Mouse (Mus musculus): Measurements from ENCODE around the gene Ly6g6d.
"Not testable (repeated sequence)": the region's sequence is repeated elsewhere in the genome, so short reads cannot be mapped to it uniquely, and the experiment has no call there.

The Ly6g6d gene

DNA sequence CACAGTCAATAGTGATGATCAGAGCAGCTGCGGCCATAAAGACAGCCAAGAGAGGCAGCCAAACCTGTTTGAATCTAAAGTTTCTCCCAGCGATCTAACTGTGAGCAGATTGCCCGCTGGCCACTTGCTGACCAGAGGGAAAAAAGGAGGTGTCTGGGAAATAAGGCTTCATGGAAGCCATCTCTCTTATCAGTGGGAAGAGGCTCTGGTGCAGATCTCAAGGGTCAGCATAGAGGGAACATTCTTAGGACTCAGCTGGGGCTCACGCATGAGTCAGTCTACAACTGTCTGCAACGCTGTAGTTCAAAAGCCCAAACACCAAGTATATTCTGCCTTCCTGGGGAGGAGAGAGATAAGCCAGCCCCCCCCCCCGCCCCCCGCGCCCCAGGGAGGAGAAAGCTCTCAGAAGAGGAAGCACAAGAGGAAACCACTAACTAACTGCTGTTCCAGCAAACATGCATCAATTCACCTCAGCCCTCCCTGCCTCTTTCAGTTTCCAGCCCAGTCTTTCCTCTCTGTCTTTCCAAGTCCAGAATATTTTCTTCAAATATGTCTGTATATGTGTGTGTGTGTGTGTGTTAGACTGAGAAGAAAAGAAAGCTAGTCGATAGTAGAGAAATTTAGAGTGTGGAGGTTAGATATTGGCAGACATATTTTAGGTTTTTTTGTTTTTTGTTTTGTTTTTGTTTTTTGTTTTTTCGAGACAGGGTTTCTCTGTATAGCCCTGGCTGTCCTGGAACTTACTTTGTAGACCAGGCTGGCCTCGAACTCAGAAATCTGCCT lies 29.5 kb downstream of the Ly6g6d start:
- DNase-seq: peak; percentile 30 to 55

DNA sequence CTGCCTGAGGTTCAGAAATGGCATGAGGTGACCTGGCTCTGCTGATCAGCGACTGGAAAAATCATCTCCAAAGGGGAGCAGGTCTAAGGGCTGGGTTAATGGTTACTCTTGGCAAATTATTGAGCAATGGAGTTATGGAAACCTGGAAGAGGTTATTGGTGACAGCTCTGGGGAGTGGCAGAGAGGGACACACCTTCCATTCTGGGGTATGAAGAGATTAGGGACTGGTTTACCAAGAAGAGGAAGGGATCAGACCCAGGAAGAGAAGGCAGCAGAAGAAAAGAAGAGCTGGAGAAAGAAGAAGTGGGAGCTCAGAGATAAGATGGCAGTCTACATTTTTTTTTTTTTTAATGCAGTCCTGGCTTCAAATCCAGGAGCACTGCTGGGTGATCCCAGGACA lies 30.2 kb downstream of the Ly6g6d start:
- no peak for DNase-seq

DNA sequence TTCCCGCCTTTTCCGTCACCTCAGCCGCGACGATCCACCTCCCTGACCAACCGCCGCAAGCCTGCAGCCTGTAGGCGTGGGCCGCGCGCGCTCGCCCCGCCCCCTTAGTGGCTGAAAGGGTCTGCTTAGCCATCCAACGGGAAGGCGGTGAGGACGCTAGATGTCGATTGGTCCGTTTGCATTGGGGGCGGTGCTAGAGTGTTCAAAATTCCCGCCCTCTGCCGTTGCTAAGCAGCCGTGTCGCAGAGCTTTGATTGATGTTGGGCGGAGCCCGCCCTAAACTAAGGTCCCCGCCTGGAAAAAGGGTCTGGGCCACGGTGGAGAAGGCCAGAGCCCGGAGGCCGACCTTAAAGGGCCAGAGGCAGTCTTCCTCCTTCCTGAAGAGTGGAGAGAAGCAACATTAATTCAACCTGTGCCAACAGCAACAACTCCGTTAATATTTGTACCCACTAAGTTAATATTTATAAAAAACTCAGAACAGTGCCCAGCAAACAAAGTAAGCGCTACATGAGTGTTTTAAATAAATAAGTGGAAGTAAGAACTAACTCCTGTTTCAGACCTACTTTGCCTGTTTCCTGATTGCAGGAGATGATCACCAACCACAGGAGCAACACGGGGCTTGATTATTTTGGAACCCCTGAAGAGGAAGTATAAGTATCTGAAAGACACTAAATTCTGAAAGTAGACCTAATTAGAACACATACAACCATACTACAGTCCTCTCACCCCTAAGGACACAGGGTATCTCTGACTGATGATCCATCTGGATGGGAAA lies 31.0 kb downstream of the Ly6g6d start, which contains the start of gene Msh5:
Msh5 (minus strand) TSS at position 65 of the 775 bp plus-strand sequence.
- peak; percentile 97 to 98 for DNase-seq

DNA sequence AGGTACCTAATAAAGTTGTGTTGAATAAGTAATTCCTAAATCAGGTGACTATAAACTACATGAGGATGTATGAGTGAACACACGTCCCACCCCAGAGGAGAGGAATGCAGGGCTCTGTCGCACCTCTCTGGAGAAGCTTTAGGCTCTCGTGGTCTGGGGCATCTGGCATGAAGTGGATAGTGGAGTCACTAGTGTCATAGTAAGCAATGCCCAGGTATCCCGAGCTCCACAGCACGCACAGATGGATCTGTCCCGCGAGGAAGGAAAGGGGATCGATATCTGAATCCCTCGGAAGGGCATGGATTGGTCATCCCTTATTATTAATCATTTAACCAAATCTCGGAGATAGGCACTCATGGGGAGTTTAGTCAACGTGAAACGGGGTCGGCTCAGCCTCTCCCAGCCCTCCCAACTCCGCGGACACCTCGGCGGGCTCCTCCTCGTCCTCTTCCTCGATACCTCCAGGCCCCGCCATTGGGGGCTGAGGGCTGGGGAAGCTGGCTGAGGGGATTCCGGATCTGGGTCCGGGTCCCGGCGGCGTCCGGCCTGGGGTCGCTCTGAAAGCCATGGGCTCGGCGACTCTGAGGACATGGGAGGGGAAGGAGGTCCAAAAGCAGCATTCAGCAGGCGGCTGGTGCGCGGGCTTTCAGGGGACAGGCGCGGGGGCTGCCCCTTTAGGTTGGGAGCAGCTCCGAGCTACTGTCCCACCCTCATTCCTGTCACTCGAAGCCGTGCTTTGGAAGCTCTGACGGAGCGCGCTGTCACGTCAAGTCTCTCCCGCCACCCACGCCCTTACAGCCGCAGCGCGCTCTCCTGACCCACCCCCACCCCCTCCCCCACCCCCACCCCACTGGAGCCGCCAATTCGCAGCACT lies 31.8 kb downstream of the Ly6g6d start:
- no peak for DNase-seq

DNA sequence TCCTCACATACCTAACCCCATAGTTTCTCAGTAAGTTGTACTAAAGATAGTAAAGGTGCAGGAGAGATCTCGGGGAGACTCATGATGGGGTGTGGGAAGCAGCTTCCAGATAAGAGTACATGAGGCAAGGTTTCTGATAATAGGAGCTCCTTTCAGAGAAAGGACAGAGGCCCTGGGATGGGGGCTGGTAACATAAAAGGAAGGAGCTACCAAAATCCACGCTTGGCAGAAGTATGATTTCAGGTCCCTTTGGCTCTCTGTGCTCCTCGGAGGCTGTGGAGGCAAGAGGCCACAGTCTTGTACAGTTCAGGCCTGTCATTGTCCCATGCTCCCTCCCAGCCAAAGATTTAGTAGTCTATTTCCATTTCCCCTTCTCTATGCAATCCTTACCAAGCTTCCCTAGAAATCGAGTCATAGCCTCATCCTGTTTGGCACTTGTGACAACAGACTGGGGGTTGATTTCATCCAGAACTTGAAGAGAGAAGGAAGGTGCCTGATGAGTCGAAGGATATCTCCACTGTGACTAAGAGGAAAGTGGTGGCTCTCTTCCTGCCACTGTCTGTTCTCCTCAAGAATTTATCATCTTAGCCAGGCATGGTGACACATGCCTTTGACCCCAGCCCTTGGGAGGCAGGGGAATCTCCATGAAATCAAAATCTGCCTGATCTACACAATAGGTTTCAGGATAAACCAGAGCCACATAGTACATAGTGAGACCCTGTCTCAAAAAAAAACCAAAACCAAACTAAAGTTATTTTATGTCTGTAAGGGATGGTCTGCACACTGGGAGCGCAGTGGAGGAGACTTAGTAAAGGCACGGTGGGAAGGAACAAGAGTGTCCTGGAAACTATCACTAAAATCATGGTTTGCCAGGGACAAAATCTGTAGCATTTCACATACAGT lies 32.7 kb downstream of the Ly6g6d start:
- no peak for DNase-seq

DNA sequence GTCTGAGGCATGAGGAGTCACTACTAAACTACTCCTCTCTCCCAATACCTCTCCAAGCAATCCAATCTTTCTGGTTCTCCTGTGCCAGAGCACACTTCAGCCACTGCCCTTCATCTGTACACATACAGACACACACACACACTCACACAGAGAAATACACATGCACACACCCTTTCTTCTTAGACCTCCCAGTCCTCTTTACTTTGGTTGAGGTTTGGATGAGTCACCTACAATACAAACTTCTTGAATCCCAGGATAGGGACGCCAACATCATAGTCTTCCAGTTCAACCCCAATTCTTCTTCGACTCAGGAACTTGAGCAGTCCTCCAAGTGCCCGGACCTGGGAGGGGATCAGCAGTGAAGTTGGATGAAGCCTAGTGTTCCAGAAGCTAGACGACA lies 34.1 kb downstream of the Ly6g6d start:
- DNase-seq: no peak

DNA sequence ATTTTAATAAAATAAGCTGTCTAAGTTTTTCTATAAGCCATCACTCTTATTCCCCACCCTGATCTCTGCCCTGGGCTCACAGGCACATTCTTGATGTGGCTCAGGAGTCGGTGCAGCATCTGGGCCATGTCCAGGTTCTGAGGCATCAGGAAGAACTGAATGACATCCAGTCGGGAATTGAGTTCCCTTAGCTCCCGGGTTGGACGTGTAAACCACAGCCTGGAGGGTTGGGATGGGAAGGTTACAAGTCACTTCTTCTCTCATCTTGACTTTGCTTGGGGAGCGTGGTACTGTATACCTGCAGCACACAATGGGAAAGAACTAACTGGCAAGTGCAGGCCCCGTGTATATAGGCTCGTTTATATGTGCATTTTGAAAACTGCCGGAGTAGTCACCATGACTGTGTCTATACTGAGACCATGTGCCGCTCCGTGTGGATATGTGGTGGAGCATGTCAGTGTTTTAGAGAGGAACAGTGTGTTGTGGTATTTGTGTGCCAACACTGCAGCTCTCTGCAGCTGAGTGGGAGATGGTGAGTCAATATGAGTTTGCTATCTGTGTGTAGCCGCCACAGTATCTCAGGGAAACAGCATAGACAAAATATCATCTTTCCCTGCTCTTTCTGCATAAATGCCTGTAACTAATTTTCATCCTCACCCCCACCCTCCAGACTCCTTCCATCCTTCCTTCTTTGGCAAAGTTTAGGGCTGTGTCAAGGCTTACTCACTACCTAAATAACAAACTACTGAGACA lies 38.6 kb downstream of the Ly6g6d start:
- no peak for DNase-seq

DNA sequence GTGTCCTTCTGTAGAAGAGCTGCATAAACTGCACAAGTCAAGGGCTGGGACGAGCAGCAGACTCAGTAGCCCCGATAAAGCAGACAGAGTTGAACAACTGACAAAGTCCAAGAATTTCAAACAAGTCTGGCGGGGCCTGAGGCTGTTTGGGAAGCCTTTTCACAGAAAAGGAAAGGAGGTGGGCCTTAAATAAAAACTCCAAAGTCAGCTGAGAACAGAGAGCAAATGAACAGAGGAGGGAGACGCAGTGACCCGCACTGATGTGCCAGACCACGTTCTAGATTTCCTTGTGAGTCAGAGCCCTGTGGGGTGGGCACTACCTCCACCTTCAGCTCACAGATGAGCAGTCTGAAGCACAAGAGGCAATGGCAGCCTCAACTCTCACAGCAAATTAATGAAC lies 43.0 kb downstream of the Ly6g6d start:
- DNase-seq: no peak

DNA sequence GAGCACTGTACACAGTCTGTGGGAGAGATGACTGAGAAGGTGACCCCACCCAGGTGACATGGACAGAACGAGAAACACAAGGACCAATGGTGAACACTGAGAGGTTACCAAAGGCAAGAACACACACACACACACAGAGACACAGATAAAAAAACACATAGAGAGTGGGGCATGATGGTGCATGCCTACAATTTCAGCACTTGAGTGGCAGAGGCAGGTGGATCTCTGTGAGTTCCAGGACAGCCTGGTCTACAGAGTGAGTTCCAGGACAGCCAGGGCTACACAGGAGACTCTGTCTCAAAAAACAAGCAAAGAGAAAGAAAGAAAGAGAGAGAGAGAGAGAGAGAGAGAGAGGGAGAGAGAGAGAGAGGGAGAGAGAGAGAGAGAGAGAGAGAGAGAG lies 44.2 kb downstream of the Ly6g6d start:
- not testable (repeated sequence) for DNase-seq

DNA sequence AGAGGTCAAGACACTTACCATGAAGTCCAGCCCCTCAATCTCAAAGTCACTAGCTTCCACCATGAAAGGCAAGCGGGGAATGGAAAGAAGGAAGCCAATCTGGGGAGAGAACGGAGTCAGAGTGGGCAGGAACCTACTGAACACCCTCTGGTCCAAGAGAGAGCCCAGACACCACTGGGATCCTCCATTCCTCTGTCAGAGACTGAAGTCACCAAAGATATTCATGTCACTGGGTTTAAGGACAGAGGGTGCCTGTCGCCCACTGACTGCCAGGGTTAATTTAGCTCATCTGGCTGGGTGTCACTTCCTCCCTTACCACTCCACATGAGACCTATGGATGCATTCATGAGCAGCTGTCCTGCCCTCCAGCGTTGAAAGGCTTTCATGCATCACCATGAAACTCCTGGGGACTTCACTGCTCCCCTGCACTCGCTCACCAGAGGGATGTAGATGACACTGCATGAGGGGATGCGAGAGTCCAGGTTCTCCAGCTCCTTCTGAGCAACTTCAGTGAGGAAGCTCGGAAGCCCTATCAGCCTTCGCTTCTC lies 45.5 kb downstream of the Ly6g6d start:
- DNase-seq: no peak

DNA sequence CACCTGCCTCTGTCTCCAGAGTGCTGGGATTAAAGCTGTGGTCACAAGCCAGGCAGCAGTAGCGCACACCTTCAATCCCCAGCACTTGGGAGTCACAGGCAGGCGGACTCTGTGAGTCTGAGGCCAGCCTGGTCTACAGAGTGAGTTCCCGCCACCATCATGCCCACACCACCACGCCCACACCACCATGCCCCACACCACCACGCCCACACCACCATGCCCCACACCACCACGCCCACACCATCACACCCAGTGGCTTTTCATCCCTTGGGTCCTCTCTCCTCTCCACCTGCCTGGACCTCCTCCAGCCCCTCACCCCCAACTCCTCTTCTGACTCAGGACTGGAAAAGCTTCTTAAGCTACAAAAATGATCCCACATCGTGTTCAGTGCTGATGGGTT lies 46.0 kb downstream of the Ly6g6d start:
- no peak for DNase-seq

DNA sequence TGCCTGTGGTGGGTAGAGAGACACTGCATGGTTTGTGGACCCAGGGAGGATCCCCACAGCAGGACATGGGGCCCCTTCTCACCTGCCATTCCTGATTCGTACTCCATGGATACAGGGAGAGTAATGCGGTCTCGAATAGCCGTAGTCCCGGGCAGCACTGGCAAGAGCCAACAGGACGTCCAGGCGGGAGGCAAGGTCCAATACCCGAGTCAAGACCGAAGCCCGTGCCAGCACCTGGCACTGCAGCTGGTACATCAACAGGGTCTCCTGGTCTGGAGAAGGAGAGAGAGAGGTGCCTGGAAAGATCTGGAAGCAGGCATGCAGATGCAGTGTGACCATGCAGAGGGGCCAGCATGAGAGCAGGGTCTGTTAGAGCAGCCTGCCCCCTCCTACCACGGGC lies 46.6 kb downstream of the Ly6g6d start:
- no peak for DNase-seq

DNA sequence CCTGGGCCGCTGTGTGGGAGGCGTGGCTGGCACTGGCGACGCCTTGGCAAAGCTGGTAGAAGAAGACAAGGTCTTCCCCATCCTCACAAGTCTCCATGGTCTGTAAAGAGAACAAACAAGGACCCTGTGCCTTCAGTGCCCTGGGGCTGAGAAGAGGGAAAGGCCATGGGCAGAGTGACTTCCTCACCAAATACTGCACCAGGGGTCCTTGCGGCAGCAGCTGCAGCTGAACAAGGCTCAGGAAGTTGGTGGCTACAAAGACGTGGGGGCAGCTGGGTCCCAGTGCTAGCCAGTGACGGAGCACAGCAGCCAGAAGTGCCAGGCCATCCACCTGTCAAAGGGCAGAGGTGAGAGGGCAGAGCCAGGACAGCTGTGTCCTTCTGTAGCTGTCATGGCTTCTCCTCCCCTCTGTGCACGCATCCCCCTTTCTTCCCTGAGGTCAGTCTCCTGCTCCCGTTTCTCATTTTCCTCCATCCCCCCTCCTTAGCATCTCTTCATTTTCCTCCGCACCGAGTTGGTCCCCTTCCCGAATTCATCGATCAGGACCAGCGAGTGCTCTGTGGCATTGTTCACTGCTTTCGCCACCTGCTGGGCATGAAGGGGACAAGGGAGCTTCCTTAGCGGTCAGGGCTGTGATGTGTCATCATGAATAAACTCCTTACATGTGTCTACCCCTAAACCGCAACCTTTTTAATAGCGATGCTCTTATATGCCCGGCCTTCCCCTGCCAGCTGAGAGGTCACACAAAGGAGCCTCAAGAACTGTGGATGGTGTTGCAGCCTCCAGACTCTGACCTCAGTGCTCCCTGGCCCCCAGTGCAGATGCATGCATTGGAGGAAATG lies 48.0 kb downstream of the Ly6g6d start:
- DNase-seq: peak; percentile 42 to 64

DNA sequence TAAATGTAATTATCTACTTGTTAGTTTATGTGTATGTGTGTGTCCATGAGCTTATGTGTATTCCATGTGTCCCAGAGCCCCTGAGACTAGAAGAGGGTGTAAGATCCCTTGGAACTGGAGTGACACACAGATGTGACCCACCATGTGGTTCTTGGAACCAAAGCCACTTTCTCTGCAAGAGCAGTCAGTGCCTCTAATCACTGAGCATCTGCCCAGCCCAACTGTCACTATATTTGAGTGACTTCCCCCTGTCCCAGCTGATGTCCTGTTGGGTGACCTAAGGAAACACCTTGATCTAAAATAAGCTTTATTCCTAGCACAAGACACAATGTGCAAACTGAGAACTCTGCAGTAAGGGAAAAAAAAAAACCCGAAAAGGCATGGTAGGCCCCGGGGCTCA lies 49.5 kb downstream of the Ly6g6d start:
- no peak for DNase-seq

DNA sequence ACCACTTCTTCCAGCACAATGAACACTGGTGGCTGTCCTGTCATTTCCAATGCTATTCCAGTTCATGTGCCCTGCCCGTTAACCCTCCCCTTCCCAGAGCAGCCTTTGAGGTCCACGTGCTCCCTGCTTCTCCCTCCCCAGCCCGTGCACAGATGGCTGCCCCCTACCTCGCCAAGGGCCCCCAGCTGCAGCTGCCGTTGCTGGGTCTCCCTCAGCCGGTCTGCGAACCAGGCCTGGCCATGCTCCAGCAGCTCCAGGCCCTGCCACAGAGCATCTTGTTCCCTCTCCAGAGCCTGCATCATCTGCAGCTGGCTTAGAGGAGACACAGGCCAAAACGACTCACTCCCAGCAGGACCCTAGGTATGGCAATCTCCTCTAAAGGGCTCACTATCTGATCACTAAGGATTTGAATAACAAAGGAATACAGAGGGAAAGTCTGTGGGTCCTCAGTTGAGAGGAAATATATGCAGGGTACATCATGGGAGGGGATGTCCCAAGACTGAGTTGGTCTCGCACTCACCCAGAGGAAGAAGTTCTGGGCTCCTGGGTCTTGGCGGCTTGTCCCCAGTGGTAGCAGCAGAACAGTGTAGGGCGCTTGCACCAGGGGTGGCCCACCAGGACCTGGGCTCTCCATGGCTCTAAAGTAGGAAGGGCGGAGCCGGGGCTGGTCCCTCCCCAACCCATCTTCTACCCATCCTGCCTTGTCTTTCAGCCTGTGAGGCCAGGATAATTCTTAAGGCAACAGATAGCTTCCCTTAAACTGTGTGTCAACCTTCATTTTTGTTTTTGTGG lies 50.4 kb downstream of the Ly6g6d start, which contains the start of gene Sapcd1:
Sapcd1 (minus strand) TSS at position 740 of the 792 bp plus-strand sequence.
- no peak for DNase-seq

DNA sequence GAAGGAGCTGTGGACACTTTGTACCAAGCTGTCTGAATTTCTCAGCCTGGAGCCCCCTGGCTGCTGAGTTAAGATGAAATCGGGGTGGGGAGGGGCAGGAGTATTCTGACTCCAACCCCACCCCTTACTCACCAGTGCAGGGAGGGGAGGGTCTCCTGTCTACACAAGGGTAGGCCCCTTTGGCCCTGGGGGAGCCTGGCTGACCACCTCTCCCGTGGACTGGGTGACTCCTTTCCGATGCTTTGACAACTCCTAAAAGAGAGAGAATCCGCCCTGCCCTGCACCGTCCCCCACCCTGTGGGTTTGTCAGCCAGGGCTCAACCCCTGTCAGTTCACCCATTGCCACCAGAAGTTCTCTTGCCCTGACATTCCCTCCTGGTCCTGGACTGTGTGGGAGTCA lies 51.7 kb downstream of the Ly6g6d start:
- DNase-seq: no peak

DNA sequence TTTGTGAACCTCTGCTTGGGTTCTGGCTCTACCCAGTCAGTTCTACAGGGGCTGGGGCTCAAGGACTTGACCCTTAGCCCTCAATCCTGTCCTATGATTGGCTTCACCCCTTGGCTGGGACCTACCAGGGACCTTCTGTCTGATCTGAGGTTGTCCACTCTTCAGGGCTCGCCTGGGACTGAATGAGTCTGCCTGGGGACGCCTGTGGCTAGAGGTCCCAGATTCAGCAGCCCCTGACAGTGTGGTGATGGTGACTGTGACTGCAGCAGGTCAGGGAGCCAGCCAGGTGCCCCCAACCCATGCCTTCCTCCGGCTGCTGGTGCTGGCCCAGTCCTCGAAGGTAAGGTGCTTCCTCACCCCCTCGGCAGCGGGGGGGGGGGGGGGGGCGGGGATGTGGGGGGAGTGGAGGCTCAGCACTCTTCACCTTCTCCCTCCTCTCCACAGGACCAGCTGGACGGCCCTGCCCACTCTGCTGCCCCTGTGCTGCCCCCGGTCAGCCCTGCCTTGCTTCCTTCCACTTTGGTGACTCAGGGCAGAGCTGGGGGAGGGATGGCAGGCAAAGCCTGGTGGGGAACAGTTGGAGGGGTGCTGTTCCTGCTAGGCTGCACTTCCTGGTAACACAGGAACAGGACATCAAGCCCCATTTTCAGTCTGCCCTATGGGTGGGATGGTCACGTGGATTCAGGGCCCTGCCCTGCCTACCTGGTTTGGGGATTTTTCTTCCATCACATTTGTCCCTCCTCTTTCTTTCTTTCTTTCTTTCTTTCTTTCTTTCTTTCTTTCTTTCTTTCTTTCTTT lies 53.0 kb downstream of the Ly6g6d start:
- no peak for DNase-seq

DNA sequence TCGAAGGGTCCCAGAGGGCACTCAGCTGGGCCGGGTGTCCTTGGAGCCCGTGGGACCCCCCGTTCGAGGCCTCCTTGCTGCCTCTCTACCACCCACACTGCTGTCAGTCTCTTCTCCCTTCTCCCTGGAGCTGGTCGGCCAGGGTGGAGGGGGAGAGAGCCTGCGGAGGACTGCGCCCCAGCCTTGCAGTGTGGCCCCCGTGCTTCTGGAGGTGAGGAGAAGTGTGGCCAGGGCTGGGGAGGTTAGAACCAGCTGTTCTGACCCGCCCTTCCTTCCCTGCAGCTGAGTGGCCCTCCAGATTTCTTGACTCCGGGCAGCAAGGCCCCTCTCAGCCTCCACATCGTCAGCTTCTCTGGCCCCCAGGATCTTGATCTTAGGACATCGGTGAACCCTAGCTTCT lies 53.6 kb downstream of the Ly6g6d start:
- no peak for DNase-seq

Data from thymus, postnatal 36 days (tissue).